Mouse (Mus musculus): ENCODE data around the gene Thrb.

DNA sequence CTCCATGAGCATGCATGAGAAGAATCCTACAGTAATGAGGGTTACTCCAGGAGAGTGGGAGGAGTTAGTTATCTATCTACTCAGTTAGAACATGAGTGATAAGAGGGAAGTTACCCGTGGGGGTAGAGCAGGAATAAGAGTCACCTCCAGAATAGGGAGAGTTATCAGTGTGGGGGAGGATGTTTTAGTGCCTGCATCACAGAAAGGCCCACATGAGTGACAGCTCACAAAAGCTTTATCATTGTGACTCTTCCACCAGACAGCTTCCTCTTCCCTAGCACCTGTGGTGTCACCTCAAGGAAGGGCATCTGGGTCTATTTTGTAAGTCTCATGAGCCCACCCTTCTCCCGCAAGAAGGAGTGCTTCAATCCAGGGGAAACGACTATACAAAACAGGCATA lies 245.6 kb downstream of the Thrb start:
- TF ChIP-seq POLR2A (IDR thresholded peaks at IDR 0.05; ENCODE audit: insufficient read depth, low read length) (no peak), CTCF (IDR thresholded peaks at IDR 0.05; ENCODE audit: low read depth, low read length) (no peak), EP300 (IDR thresholded peaks at IDR 0.05; ENCODE audit: insufficient read depth, low read depth, low read length) (no peak)
